Mouse (Mus musculus) lung, embryonic 14.5 days (tissue): ENCODE measurements around the gene Stx18. TPM values are rescaled to one million over a fixed set of nuclear protein-coding genes. Genes with fewer than 3 reads are reported as not detected.

Source experiments
- ATAC-seq: fragments of 200-750 bp; cut with Nextera tagmentation; 2 replicates; pipeline ENCODE4 v1.8.0; 2017; ENCODE audit warnings: mild to moderate bottlenecking, moderate TSS enrichment, moderate library complexity; ENCODE audit not compliant: insufficient read depth
- DNase-seq: peaks from one replicate; pipeline ENCODE4 v3.0.0-alpha.2; 2015
- H3K27ac ChIP-seq: fragments of 300-500 bp; sonication (generic); 2 replicates; pipeline ENCODE4 v1.5.1; 2014; ENCODE audit warnings: low read depth, mild to moderate bottlenecking, moderate library complexity
- H3K27me3 ChIP-seq: fragments of 300-500 bp; sonication (generic); 2 replicates; pipeline ENCODE4 v1.6.1; 2014; ENCODE audit warnings: low read length, control low read depth; ENCODE audit not compliant: insufficient read depth
- H3K36me3 ChIP-seq: fragments of 300-500 bp; sonication (generic); 2 replicates; pipeline ENCODE4 v1.6.1; 2014; ENCODE audit warnings: control low read depth; ENCODE audit not compliant: insufficient read depth
- H3K4me1 ChIP-seq: fragments of 300-500 bp; sonication (generic); 2 replicates; pipeline ENCODE4 v1.6.1; 2014; ENCODE audit warnings: antibody characterized with exemption, control low read depth; ENCODE audit not compliant: insufficient read depth
- H3K4me2 ChIP-seq: fragments of 300-500 bp; sonication (generic); 2 replicates; pipeline ENCODE4 v1.6.1; 2014; ENCODE audit warnings: mild to moderate bottlenecking
- H3K4me3 ChIP-seq: fragments of 300-500 bp; sonication (generic); 2 replicates; pipeline ENCODE4 v1.5.1; 2014; ENCODE audit warnings: low read depth, low read length
- H3K9ac ChIP-seq: fragments of 300-500 bp; sonication (generic); 2 replicates; pipeline ENCODE4 v1.6.1; 2014
- H3K9me3 ChIP-seq: fragments of 300-500 bp; sonication (generic); 2 replicates; pipeline ENCODE4 v1.6.1; 2016; ENCODE audit warnings: low read depth, low read length, control low read depth
- CTCF ChIP-seq: IDR thresholded peaks from 2 replicates; pipeline ENCODE4 v1.5.1; 2016; ENCODE audit warnings: antibody characterized with exemption, low read depth
- WGBS: fragments of 180-500 bp; shearing (Covaris S2); extraction: QIAGEN DNeasy Blood & Tissue Kit; methylation state at CpG from one replicate; pipeline ENCODE4 v1.1.7; 2014; 5-methylcytosine and 5-hydroxymethylcytosine counted together
- polyA plus RNA-seq: library from polyadenylated mRNA; unstranded; fragments of >200 nt; fragmentation: Nextera tagmentation; extraction: Ambion mirVana; gene quantifications from 2 replicates; pipeline ENCODE4 v1.2.1, GENCODE M21; 2014

Stx18 gene
- 43.2 and 43.6 TPM in 2 replicates for polyA plus RNA-seq

- ATAC-seq (peak; percentile 98), DNase-seq (peak; percentile 95)
- H3K4me3 ChIP-seq = peak within 1 kb of the TSS; percentile 88
- H3K9me3 ChIP-seq = no peaks in the 10 kb centered on the region
- H3K27ac ChIP-seq = peak within 1 kb of the TSS; percentile 74
- under 1% methylated on average over 57 of the region's 57 CpGs for WGBS
- no peaks in the 10 kb centered on the region for H3K27me3 ChIP-seq
- no peaks in the 10 kb centered on the region for H3K4me1 ChIP-seq
- H3K4me2 ChIP-seq = peak within 1 kb of the TSS; percentile 86
- H3K36me3 ChIP-seq = no peaks in the 10 kb centered on the region
- peak within 1 kb of the TSS; percentile 84 for H3K9ac ChIP-seq
- TF ChIP-seq CTCF = no peak
Observed at GRCm38 (mm10) chr5:38038710-38039592, at the start of gene Stx18. Stx18 (plus strand) TSS chr5:38038742.

GRCm38 (mm10) chr5:37992346-37992745 lies 46.2 kb upstream of the Stx18 start:
- no peaks in the 10 kb centered on the region for H3K27me3 ChIP-seq
- no peaks in the 10 kb centered on the region for H3K36me3 ChIP-seq
- no peak overlapping the region for H3K27ac ChIP-seq
- no peak for DNase-seq
- no peak overlapping the region for H3K9ac ChIP-seq
- TF ChIP-seq CTCF = no peak
- no peaks in the 10 kb centered on the region for H3K9me3 ChIP-seq
- H3K4me1 ChIP-seq = no peaks in the 10 kb centered on the region
- 77% methylated on average over 5 of the region's 5 CpGs for WGBS
- H3K4me3 ChIP-seq = no peak overlapping the region
- ATAC-seq = no peak
- no peak overlapping the region for H3K4me2 ChIP-seq

- Histone ChIP-seq H3K27ac (no peak overlapping the region), H3K27me3 (no peaks in the 10 kb centered on the region), H3K36me3 (no peaks in the 10 kb centered on the region), H3K9me3 (no peaks in the 10 kb centered on the region), H3K4me2 (no peak overlapping the region), H3K4me3 (no peak overlapping the region), H3K4me1 (no peaks in the 10 kb centered on the region), H3K9ac (no peak overlapping the region)
- TF ChIP-seq CTCF = no peak
- DNase-seq = no peak
- no peak for ATAC-seq
- WGBS = 75% methylated on average over 2 of the region's 2 CpGs
Observed at GRCm38 (mm10) chr5:37998805-37999204, 39.7 kb upstream of the Stx18 start.

- Histone ChIP-seq H3K4me2 (no peak overlapping the region), H3K27ac (no peak overlapping the region), H3K9ac (no peak overlapping the region), H3K27me3 (no peaks in the 10 kb centered on the region), H3K4me3 (no peak overlapping the region), H3K36me3 (no peaks in the 10 kb centered on the region), H3K9me3 (no peaks in the 10 kb centered on the region), H3K4me1 (no peaks in the 10 kb centered on the region)
- WGBS = 64% methylated on average over 4 of the region's 4 CpGs
- TF ChIP-seq CTCF = no peak
- ATAC-seq (no peak), DNase-seq (no peak)
Observed at GRCm38 (mm10) chr5:38002573-38002972, 36.0 kb upstream of the Stx18 start.

- Histone ChIP-seq H3K9me3 (no peaks in the 10 kb centered on the region), H3K4me2 (no peak overlapping the region), H3K9ac (no peak overlapping the region), H3K4me3 (no peak overlapping the region), H3K36me3 (no peaks in the 10 kb centered on the region), H3K27ac (no peak overlapping the region), H3K4me1 (no peaks in the 10 kb centered on the region), H3K27me3 (no peaks in the 10 kb centered on the region)
- no peak for TF ChIP-seq CTCF
- WGBS = 83% methylated on average over 5 of the region's 5 CpGs
- DNase-seq (no peak), ATAC-seq (no peak)
Observed at GRCm38 (mm10) chr5:38004746-38005145, 33.8 kb upstream of the Stx18 start.

GRCm38 (mm10) chr5:38006415-38007347 lies 31.9 kb upstream of the Stx18 start:
- Histone ChIP-seq H3K9me3 (no peaks in the 10 kb centered on the region), H3K4me1 (no peaks in the 10 kb centered on the region), H3K4me2 (no peak overlapping the region), H3K27me3 (no peaks in the 10 kb centered on the region), H3K36me3 (no peaks in the 10 kb centered on the region), H3K9ac (no peak overlapping the region), H3K27ac (no peak overlapping the region), H3K4me3 (no peak overlapping the region)
- ATAC-seq (no peak), DNase-seq (no peak)
- 62% methylated on average over 17 of the region's 17 CpGs for WGBS
- no peak for TF ChIP-seq CTCF

- ATAC-seq = no peak
- no peak overlapping the region for H3K4me2 ChIP-seq
- H3K36me3 ChIP-seq = no peaks in the 10 kb centered on the region
- no peaks in the 10 kb centered on the region for H3K9me3 ChIP-seq
- WGBS = 80% methylated on average over 4 of the region's 4 CpGs
- H3K4me1 ChIP-seq = no peaks in the 10 kb centered on the region
- TF ChIP-seq CTCF = no peak
- no peaks in the 10 kb centered on the region for H3K27me3 ChIP-seq
- H3K4me3 ChIP-seq = no peak overlapping the region
- no peak for DNase-seq
- no peak overlapping the region for H3K9ac ChIP-seq
- H3K27ac ChIP-seq = no peak overlapping the region
Observed at GRCm38 (mm10) chr5:38009071-38009470, 29.5 kb upstream of the Stx18 start.
